Comparison of ENCODE assay signal across 8 mouse cellular contexts in genomic region chr2:30067031-30067888, GRCm38 (mm10). TPM values are rescaled to one million over a fixed set of nuclear protein-coding genes. Genes with fewer than 3 reads are reported as not detected.
DNase-seq lines count a peak whose midpoint lies in the region; ATAC-seq and TF ChIP-seq lines count a peak whose summit lies in the region.

No protein-coding gene starts in this region.

- ATAC-seq in granulocyte monocyte progenitor cell, adult 5-6 weeks (replicated peaks; ENCODE audit: poor library complexity, severe bottlenecking): peak; percentile 11; the same call in 1 of the 2 replicates
- ATAC-seq in liver, embryonic 16.5 days (ENCODE audit: low read depth): no peak

- H3K27me3 ChIP-seq in kidney, adult 2 months (replicated peaks; ENCODE audit: control insufficient read depth, insufficient read depth, low read length): no peaks in the 10 kb centered on the region
- no peaks in the 10 kb centered on the region for H3K27me3 ChIP-seq in liver, embryonic 16.5 days (ENCODE audit: control insufficient read depth, insufficient read depth, low read depth, low read length)

- H3K27ac ChIP-seq in left cerebral cortex, adult 2 months: peak overlapping the region; percentile 63
- H3K27ac ChIP-seq in kidney, adult 2 months (ENCODE audit: insufficient read depth, low read depth, low read length): no peak overlapping the region
- H3K27ac ChIP-seq in liver, embryonic 16.5 days (ENCODE audit: low read length): peak overlapping the region; percentile 94
- H3K27ac ChIP-seq in olfactory bulb, adult 2 months (ENCODE audit: insufficient read depth, low read depth, low read length): no peak overlapping the region

- intact Hi-C loops in left cerebral cortex, adult 2 months (cut with DNase I): loop anchor here (2.0 kb wide), 1 partner anchor 58 kb away; the partner anchor contains the start of gene Zer1

- H3K4me3 ChIP-seq in left cerebral cortex, adult 2 months: peak overlapping the region; percentile 94
- H3K4me3 ChIP-seq in kidney, adult 2 months (ENCODE audit: insufficient read depth, low read depth, low read length): peak overlapping the region; percentile 93
- H3K4me3 ChIP-seq in liver, embryonic 16.5 days (ENCODE audit: low read depth, low read length): peak overlapping the region; percentile 98
- peak overlapping the region; percentile 99 for H3K4me3 ChIP-seq in olfactory bulb, adult 2 months (ENCODE audit: insufficient read depth, low read depth, low read length)

- H3K9ac ChIP-seq in liver, embryonic 16.5 days (ENCODE audit: low read depth, low read length): peak overlapping the region; percentile 92

- H3K36me3 ChIP-seq in kidney, adult 2 months (ENCODE audit: control insufficient read depth, insufficient read depth, low read length): no peaks in the 10 kb centered on the region; the same call in none of the 2 replicates
- peaks cover 19% of the 10 kb centered on the region for H3K36me3 ChIP-seq in liver, embryonic 16.5 days (ENCODE audit: control insufficient read depth, insufficient read depth)

- no peak for TF ChIP-seq CTCF in left cerebral cortex, adult 2 months (IDR thresholded peaks at IDR 0.05)
- no peak for TF ChIP-seq CTCF in kidney, adult 2 months (conservative IDR thresholded peaks at IDR 0.05; ENCODE audit: insufficient read depth, insufficient read length, low read depth, low read length)
- no peak for TF ChIP-seq CTCF in olfactory bulb, adult 2 months (IDR thresholded peaks at IDR 0.05; ENCODE audit: insufficient read depth, low read depth, low read length)

- DNase-seq in left cerebral cortex, adult 2 months (ENCODE audit: extremely low spot score in 1 of 2, low spot score in 2 of 2): peak; percentile 37 to 49
- DNase-seq in left cerebral cortex, adult 8-10 months (ENCODE audit: low spot score in 2 of 2): no peak
- DNase-seq in cerebellum, adult 9-10 months: peak; percentile 46
- DNase-seq in kidney, adult 2 months: peak; percentile 37
- DNase-seq in thymus, postnatal 25 days: peak; percentile 67

- peak overlapping the region; percentile 90 for H3K4me2 ChIP-seq in liver, embryonic 16.5 days (ENCODE audit: low read depth, low read length)

- peaks cover 7% of the 10 kb centered on the region for H3K4me1 ChIP-seq in kidney, adult 2 months (ENCODE audit: control insufficient read depth, insufficient read depth, low read length)
- H3K4me1 ChIP-seq in liver, embryonic 16.5 days (ENCODE audit: control insufficient read depth, low read depth, low read length): peaks cover 36% of the 10 kb centered on the region
- H3K4me1 ChIP-seq in olfactory bulb, adult 2 months (ENCODE audit: control insufficient read depth, insufficient read depth, low read length): peaks cover 14% of the 10 kb centered on the region

- TF ChIP-seq POLR2A in kidney, adult 2 months (IDR thresholded peaks at IDR 0.05; ENCODE audit: low read depth, low read length): no peak
- TF ChIP-seq POLR2A in olfactory bulb, adult 2 months (IDR thresholded peaks at IDR 0.05; ENCODE audit: insufficient read depth, low read depth, low read length): no peak

- no peaks in the 10 kb centered on the region for H3K9me3 ChIP-seq in liver, embryonic 16.5 days (replicated peaks; ENCODE audit: control insufficient read depth, low read length)

- under 1% methylated on average over 65 of the region's 69 CpGs for WGBS in kidney, adult 2 months
- under 1% methylated on average over 44 of the region's 69 CpGs for WGBS in liver, embryonic 16.5 days (ENCODE audit: insufficient replicate concordance)
- under 1% methylated on average over 53 of the region's 69 CpGs for WGBS in olfactory bulb, adult 2 months

RNA-seq across cellular contexts. Expression of gene Set, which starts 10.1 kb away (rescaled TPM):
- total RNA-seq in left cerebral cortex, adult 2 months (2021): 100 to 1,000 TPM; 191 to 192 TPM
- total RNA-seq in left cerebral cortex, adult 8-10 months (2022): 100 to 1,000 TPM; 190 to 221 (median 207) TPM
- 415 and 437 TPM in 2 replicates for total RNA-seq in granulocyte monocyte progenitor cell, adult 5-6 weeks (2014; fragmentation: Nextera tagmentation)
- total RNA-seq in granulocyte monocyte progenitor cell, adult 5-6 weeks (2017): 2,035 and 2,054 TPM in 2 replicates
- polyA plus RNA-seq in kidney, adult 2 months (2012; rRNA removed): 30.4 and 37.4 TPM in 2 replicates
- polyA plus RNA-seq in liver, embryonic 16.5 days (2015; fragmentation: Nextera tagmentation; extraction: Ambion mirVana): 117 and 130 TPM in 2 replicates
- polyA plus RNA-seq in olfactory bulb, adult 2 months (2012; ENCODE audit: insufficient read depth, insufficient read length, low replicate concordance, missing spikeins): 163 TPM in 1 of 2 replicates, not detected in the other

RNA-seq across cellular contexts. Expression of gene Pkn3, which starts 10.2 kb away (rescaled TPM):
- 1 to 10 TPM; 2.9 to 3.6 TPM for total RNA-seq in left cerebral cortex, adult 2 months (2021)
- 1 to 10 TPM; 1.9 to 4.5 (median 2.3) TPM for total RNA-seq in left cerebral cortex, adult 8-10 months (2022)
- 10.1 and 13.1 TPM in 2 replicates for total RNA-seq in granulocyte monocyte progenitor cell, adult 5-6 weeks (2014; fragmentation: Nextera tagmentation)
- total RNA-seq in granulocyte monocyte progenitor cell, adult 5-6 weeks (2017): 4.6 and 14.9 TPM in 2 replicates
- polyA plus RNA-seq in kidney, adult 2 months (2012; rRNA removed): 4.7 and 4.8 TPM in 2 replicates
- 2.1 and 2.3 TPM in 2 replicates for polyA plus RNA-seq in liver, embryonic 16.5 days (2015; fragmentation: Nextera tagmentation; extraction: Ambion mirVana)
- polyA plus RNA-seq in olfactory bulb, adult 2 months (2012; ENCODE audit: insufficient read depth, insufficient read length, low replicate concordance, missing spikeins): not detected in 2 replicates

RNA-seq across cellular contexts. Expression of gene Wdr34, which starts 18.6 kb away (rescaled TPM):
- 10 to 100 TPM; 40.7 to 41.0 TPM for total RNA-seq in left cerebral cortex, adult 2 months (2021)
- 10 to 100 TPM; 38.7 to 43.4 (median 42.1) TPM for total RNA-seq in left cerebral cortex, adult 8-10 months (2022)
- total RNA-seq in granulocyte monocyte progenitor cell, adult 5-6 weeks (2014; fragmentation: Nextera tagmentation): 21.9 and 23.1 TPM in 2 replicates
- total RNA-seq in granulocyte monocyte progenitor cell, adult 5-6 weeks (2017): 11.5 and 14.1 TPM in 2 replicates
- 32.0 and 37.8 TPM in 2 replicates for polyA plus RNA-seq in kidney, adult 2 months (2012; rRNA removed)
- 5.3 and 5.7 TPM in 2 replicates for polyA plus RNA-seq in liver, embryonic 16.5 days (2015; fragmentation: Nextera tagmentation; extraction: Ambion mirVana)
- polyA plus RNA-seq in olfactory bulb, adult 2 months (2012; ENCODE audit: insufficient read depth, insufficient read length, low replicate concordance, missing spikeins): not detected in 2 replicates

RNA-seq across cellular contexts. Expression of gene Zdhhc12, which starts 26.2 kb away (rescaled TPM):
- 1 to 10 TPM; 5.4 to 7.0 TPM for total RNA-seq in left cerebral cortex, adult 2 months (2021)
- total RNA-seq in left cerebral cortex, adult 8-10 months (2022): 10 to 100 TPM in 1 of 4 experiments, 1 to 10 TPM in 3; 6.8 to 10.5 (median 8.9) TPM
- total RNA-seq in granulocyte monocyte progenitor cell, adult 5-6 weeks (2014; fragmentation: Nextera tagmentation): 21.5 and 24.1 TPM in 2 replicates
- total RNA-seq in granulocyte monocyte progenitor cell, adult 5-6 weeks (2017): 11.0 and 20.7 TPM in 2 replicates
- 49.0 and 69.1 TPM in 2 replicates for polyA plus RNA-seq in kidney, adult 2 months (2012; rRNA removed)
- 17.6 and 18.7 TPM in 2 replicates for polyA plus RNA-seq in liver, embryonic 16.5 days (2015; fragmentation: Nextera tagmentation; extraction: Ambion mirVana)
- not detected in 2 replicates for polyA plus RNA-seq in olfactory bulb, adult 2 months (2012; ENCODE audit: insufficient read depth, insufficient read length, low replicate concordance, missing spikeins)

RNA-seq across cellular contexts. Expression of gene Zer1, which starts 57.1 kb away (rescaled TPM):
- 100 to 1,000 TPM; 163 to 171 TPM for total RNA-seq in left cerebral cortex, adult 2 months (2021)
- total RNA-seq in left cerebral cortex, adult 8-10 months (2022): 100 to 1,000 TPM; 141 to 144 (median 142) TPM
- 18.3 and 22.7 TPM in 2 replicates for total RNA-seq in granulocyte monocyte progenitor cell, adult 5-6 weeks (2014; fragmentation: Nextera tagmentation)
- 8.5 and 10.6 TPM in 2 replicates for total RNA-seq in granulocyte monocyte progenitor cell, adult 5-6 weeks (2017)
- 45.8 and 59.5 TPM in 2 replicates for polyA plus RNA-seq in kidney, adult 2 months (2012; rRNA removed)
- 2.3 and 2.5 TPM in 2 replicates for polyA plus RNA-seq in liver, embryonic 16.5 days (2015; fragmentation: Nextera tagmentation; extraction: Ambion mirVana)
- not detected in 2 replicates for polyA plus RNA-seq in olfactory bulb, adult 2 months (2012; ENCODE audit: insufficient read depth, insufficient read length, low replicate concordance, missing spikeins)

Comparison
In these comparisons a context has a peak if more than half of its experiments do, and no peak if none do; other contexts are left out.
1. DNase-seq: peak in left cerebral cortex, adult 2 months (2 of 2), cerebellum, adult 9-10 months (single experiment), kidney, adult 2 months (single experiment) and thymus, postnatal 25 days (single experiment); none in left cerebral cortex, adult 8-10 months (0 of 2).
2. H3K27ac ChIP-seq: peak in left cerebral cortex, adult 2 months (single experiment) and liver, embryonic 16.5 days (single experiment); none in kidney, adult 2 months (single experiment) and olfactory bulb, adult 2 months (single experiment).
3. Peak in every context shown above with its lines, with median percentiles within 50 percentile points of each other: H3K4me3 ChIP-seq.